Mouse (Mus musculus) CD4-positive, CD25-positive, alpha-beta regulatory T cell, adult 4 months (primary cell): ENCODE measurements around the gene Senp6. TPM values are rescaled to one million over a fixed set of nuclear protein-coding genes. Genes with fewer than 3 reads are reported as not detected.
"Not testable (repeated sequence)": the region's sequence is repeated elsewhere in the genome, so short reads cannot be mapped to it uniquely, and the experiment has no call there.

ENCODE experiments used
- ATAC-seq: one replicate; pipeline ENCODE4 v1.8.0; 2017
- polyA plus RNA-seq, 2 experiments: library from polyadenylated mRNA; unstranded; fragments of 100-300 nt; shearing (Covaris generic); gene quantifications; one replicate each; pipeline ENCODE4 v1.2.1; 2017

The Senp6 gene
- polyA plus RNA-seq, 2 experiments from 2014 or later: 57.7 to 74.1 TPM

DNA sequence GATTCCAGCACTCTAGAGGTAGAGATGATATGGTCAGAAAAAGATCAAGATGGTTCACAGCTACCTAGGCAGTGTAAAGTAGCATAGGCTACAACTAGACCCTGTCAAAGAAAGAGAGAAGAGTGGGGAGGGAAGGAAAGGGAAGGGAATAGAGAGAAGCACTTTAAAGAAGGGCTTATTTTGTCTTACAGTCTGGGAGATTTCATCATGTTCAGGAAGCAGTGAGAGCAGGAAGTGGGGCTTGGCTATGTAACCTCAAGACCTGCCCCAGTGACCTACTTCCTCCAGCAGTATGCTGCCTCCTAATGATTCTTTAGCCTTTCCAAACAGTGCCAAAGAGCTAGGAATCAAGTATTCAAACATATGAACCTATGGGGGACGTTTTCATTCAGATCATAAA lies 14.2 kb downstream of the Senp6 start:
- ATAC-seq: peak; percentile 91

- ATAC-seq: no peak
These were observed 17.9 kb downstream of the Senp6 start for GRCm38 (mm10) chr9:80084429-80085092.

DNA sequence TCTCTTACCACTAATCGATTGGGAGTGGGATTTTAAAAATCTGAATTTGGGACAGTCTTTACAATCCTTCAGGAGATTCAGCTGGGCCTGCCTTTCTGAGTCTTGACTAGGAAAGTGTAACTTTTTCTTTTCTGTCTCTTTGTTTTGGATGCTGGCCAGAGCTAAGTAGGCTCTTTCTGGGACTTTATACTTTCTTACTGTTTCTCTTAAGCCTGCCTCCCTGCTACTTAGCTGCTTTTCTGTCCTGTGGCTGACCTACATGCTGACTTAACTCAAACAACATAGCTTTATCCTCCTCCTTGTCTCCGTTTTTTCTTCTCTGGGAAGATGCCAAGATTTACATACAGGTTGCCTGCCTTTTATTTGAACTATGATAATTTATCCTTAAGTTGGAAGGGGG lies 19.0 kb downstream of the Senp6 start:
- no peak for ATAC-seq

DNA sequence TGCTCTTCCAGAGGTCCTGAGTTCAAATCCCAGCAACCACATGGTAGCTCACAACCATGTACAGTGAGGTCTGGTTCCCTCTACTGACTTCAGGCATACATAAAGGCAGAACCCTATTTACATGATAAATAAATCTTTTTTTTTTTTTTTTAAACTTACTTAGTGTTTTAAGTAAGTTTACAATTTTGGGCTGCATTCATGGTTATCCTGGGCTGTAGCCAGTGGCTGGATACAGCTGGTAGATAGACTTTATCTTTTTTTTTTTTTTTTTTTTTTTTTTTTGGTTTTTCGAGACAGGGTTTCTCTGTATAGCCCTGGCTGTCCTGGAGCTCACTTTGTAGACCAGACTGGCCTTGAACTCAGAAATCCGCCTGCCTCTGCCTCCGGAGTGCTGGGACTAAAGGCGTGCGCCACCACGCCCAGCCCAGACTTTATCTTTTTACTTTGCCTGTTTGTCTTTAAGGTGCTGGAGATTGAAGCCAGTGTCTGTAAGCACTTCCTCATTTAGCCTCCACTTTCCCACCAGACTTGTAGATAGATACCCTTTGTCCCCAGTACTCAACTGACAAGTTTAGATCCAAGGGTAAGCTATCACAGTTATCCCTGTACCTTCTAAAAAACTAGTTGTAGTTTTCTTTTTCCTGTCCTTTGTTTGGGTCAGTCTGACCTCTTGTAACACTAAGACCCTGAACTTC lies 19.7 kb downstream of the Senp6 start:
- not testable (repeated sequence) for ATAC-seq

GRCm38 (mm10) chr9:80089409-80089808 lies 22.7 kb downstream of the Senp6 start:
- no peak for ATAC-seq

GRCm38 (mm10) chr9:80096325-80096724 lies 29.6 kb downstream of the Senp6 start:
- no peak for ATAC-seq

GRCm38 (mm10) chr9:80145992-80146587 lies 79.4 kb downstream of the Senp6 start:
- no peak for ATAC-seq

GRCm38 (mm10) chr9:80149594-80149993 lies 82.9 kb downstream of the Senp6 start:
- ATAC-seq: no peak

DNA sequence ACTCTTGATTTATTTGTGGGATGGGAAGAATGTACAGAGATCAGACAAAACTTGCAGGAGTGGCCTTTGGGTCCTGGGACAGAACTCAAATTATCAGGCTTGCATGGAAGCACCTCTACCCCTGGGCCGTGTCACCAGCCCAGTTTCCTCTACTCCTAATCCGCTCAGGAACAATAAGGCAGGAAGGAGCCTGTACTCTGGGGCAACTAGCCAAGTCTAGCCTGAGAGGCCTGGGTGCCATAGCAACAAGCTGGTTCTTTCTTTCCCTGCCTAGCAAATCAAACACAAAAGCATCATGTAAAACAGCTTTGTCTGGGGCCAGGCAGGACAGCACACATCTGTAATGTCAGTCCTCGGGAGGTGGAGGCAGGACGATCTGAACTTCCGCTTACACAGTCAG lies 88.6 kb downstream of the Senp6 start:
- no peak for ATAC-seq

DNA sequence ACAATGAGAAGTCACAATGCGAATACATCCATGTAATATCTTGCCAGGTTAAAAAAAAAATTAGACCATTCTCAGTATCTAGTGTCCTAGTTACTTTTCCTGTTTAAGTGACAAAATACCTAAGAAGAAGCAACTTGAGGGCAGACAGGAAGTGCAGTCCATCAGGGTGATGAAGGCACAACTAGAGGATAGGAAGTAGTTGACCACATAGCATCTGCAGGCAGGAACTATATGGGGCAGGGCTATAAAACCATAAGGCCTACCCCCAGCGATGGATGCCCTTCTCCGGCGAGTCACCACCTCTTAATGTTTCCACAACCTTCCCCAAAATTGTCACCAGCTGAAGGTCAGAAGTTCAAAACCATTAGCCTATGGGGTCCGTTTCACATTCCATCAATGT lies 90.1 kb downstream of the Senp6 start:
- no peak for ATAC-seq

DNA sequence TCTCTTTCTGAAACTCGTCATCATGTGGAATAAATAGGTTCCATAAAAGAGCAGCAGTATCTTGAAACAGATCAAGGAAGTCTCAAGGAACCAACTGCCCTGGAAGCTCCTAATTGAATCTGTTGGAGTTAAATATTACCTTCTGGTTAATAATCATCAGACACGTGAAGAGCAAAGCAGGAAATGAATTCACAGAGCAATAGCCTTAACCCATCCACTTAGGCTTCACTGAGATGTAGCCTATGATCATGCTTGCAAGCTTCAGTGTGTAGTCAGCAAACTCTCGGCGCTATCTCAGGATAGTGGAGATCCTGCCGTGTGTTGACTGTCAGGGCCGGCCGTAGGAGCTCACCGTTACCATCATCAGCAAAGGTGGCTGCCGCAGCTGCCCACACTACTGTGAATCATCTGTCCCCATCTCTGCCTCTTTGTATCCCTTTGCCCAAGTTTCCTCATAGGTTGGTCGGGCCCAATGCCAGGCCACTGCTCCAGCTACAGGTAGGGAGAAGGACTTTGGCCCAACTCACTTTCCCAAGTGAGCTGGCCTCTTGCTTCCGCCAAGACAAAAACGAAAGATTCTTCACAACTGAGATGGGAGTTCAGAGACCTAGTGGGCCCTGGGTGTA lies 91.2 kb downstream of the Senp6 start:
- no peak for ATAC-seq

- ATAC-seq: no peak
These were observed 92.2 kb downstream of the Senp6 start for GRCm38 (mm10) chr9:80158937-80159336.

DNA sequence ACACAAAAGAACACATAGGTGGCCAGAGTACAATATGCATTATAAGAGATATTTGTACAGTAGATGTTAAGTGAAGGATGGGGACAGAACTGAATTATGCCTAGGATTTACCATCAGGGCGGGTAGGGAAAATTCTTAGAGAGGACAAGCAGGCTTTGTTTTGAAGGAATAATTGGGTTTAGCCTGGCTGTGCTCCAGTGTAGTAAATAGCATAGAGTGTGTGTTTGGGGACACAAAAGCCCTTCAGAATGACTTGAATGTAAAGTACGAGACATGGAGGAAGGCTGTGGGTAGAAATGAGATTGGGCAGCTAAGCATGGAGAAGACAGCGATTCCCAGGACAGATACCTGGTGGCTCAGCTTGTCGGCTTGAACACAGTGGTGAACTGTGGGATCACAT lies 94.7 kb downstream of the Senp6 start:
- ATAC-seq: no peak

- no peak for ATAC-seq
These were observed 96.5 kb downstream of the Senp6 start for GRCm38 (mm10) chr9:80163126-80163723.

- peak; percentile 48 for ATAC-seq
These were observed 97.5 kb downstream of the Senp6 start for GRCm38 (mm10) chr9:80164191-80164590.

GRCm38 (mm10) chr9:80164611-80165474 lies 98.1 kb downstream of the Senp6 start, which contains the start of gene Myo6:
TSS of gene Myo6 (plus strand) at chr9:80165031.
- ATAC-seq: peak; percentile 83

GRCm38 (mm10) chr9:80165690-80166089 lies 99.0 kb downstream of the Senp6 start:
- ATAC-seq: no peak

- no peak for ATAC-seq
These were observed 99.7 kb downstream of the Senp6 start for GRCm38 (mm10) chr9:80166425-80166824.

- no peak for ATAC-seq
These were observed 100.4 kb downstream of the Senp6 start for GRCm38 (mm10) chr9:80167089-80167488.

- no peak for ATAC-seq
These were observed 102.8 kb downstream of the Senp6 start for GRCm38 (mm10) chr9:80169551-80169950.

GRCm38 (mm10) chr9:80171241-80171640 lies 104.5 kb downstream of the Senp6 start:
- ATAC-seq: no peak
